Mouse (Mus musculus) monocyte, adult 2 months (primary cell): ENCODE measurements around the gene Stk26.

ENCODE experiments used
- DNase-seq, 2 experiments: peaks; one replicate each; pipeline ENCODE4 v3.0.0; 2022; ENCODE audit warnings: low spot score in 2 of 2, low read depth in 1 of 2

Stk26 gene

GRCm38 (mm10) chrX:50924629-50925364 lies 84.0 kb downstream of the Stk26 start:
- DNase-seq: no peak

GRCm38 (mm10) chrX:50926893-50927545 lies 86.2 kb downstream of the Stk26 start:
- DNase-seq: no peak

- no peak for DNase-seq
These were observed 89.5 kb downstream of the Stk26 start for GRCm38 (mm10) chrX:50930309-50930708.

GRCm38 (mm10) chrX:50937117-50937516 lies 96.3 kb downstream of the Stk26 start:
- DNase-seq: no peak

GRCm38 (mm10) chrX:50942610-50943009 lies 101.8 kb downstream of the Stk26 start, which contains the start of gene Frmd7:
TSS of gene Frmd7 (minus strand) at chrX:50942710.
- no peak for DNase-seq
